Mouse (Mus musculus) cortical plate, adult 2 months (tissue): ENCODE data around the gene Cd300ld3. TPM values are rescaled to one million over a fixed set of nuclear protein-coding genes. Genes with fewer than 3 reads are reported as not detected.
A peak's percentile ranks its signal among the peaks of the same experiment; 100 is the strongest.

ENCODE experiments used
- H3K27ac ChIP-seq: fragments of 200-500 bp; 2 replicates; pipeline ENCODE4 v1.5.1; 2012; ENCODE audit warnings: low read length, control low read depth, inconsistent platforms; ENCODE audit not compliant: insufficient read depth
- H3K4me1 ChIP-seq: fragments of 200-500 bp; 2 replicates; pipeline ENCODE4 v1.6.1; 2011; ENCODE audit warnings: low read length; ENCODE audit not compliant: control insufficient read depth, insufficient read depth
- H3K4me3 ChIP-seq: fragments of 200-500 bp; 2 replicates; pipeline ENCODE4 v1.5.1; 2011; ENCODE audit warnings: mild to moderate bottlenecking, low read length, control low read depth; ENCODE audit not compliant: insufficient read depth
- CTCF ChIP-seq: fragments of 200-500 bp; IDR thresholded peaks from 2 replicates; pipeline ENCODE4 v1.5.1; 2011; ENCODE audit warnings: mild to moderate bottlenecking, control low read depth, low read length; ENCODE audit not compliant: insufficient read depth; ENCODE audit errors: extremely low read depth
- POLR2A ChIP-seq: fragments of 200-500 bp; IDR thresholded peaks from 2 replicates; pipeline ENCODE4 v1.6.1; 2011; ENCODE audit warnings: mild to moderate bottlenecking, low read length, control low read depth; ENCODE audit not compliant: insufficient read depth; ENCODE audit errors: extremely low read depth
- polyA plus RNA-seq: library from polyadenylated mRNA; depleted of rRNA; stranded (reverse); fragments of >200 nt; gene quantifications from 2 replicates; pipeline ENCODE4 v1.2.3, GENCODE M21; 2012

Cd300ld3 gene
- polyA plus RNA-seq, 1 experiment = 1.2 TPM

- H3K27ac ChIP-seq = no peak overlapping the region
- peak; percentile 78 for TF ChIP-seq CTCF
- no peak for TF ChIP-seq POLR2A
- no peaks in the 10 kb centered on the region for H3K4me1 ChIP-seq
- H3K4me3 ChIP-seq = no peak overlapping the region
Observed at GRCm38 (mm10) chr11:115080886-115081285, 32.7 kb upstream of the Cd300ld3 start.

GRCm38 (mm10) chr11:115078680-115079079, 30.5 kb upstream of the Cd300ld3 start:
- no peak overlapping the region for H3K27ac ChIP-seq
- no peaks in the 10 kb centered on the region for H3K4me1 ChIP-seq
- TF ChIP-seq CTCF = no peak
- TF ChIP-seq POLR2A = no peak
- H3K4me3 ChIP-seq = no peak overlapping the region

- H3K4me3 ChIP-seq = no peak overlapping the region
- H3K27ac ChIP-seq = no peak overlapping the region
- H3K4me1 ChIP-seq = peaks cover 2% of the 10 kb centered on the region; the same call in 1 of the 2 replicates
- TF ChIP-seq CTCF (no peak), POLR2A (no peak)
Observed at GRCm38 (mm10) chr11:115077436-115077835, 29.2 kb upstream of the Cd300ld3 start.

GRCm38 (mm10) chr11:115075859-115076258, 27.6 kb upstream of the Cd300ld3 start:
- TF ChIP-seq POLR2A (no peak), CTCF (no peak)
- H3K4me1 ChIP-seq = peaks cover 5% of the 10 kb centered on the region
- no peak overlapping the region for H3K27ac ChIP-seq

GRCm38 (mm10) chr11:115075407-115075806, 27.2 kb upstream of the Cd300ld3 start:
- H3K4me3 ChIP-seq = no peak overlapping the region
- no peak overlapping the region for H3K27ac ChIP-seq
- H3K4me1 ChIP-seq = peaks cover 5% of the 10 kb centered on the region
- no peak for TF ChIP-seq CTCF
- no peak for TF ChIP-seq POLR2A

More at GRCm38 (mm10) chr11:115075859-115076258, 27.6 kb upstream of the Cd300ld3 start:
- no peak overlapping the region for H3K4me3 ChIP-seq

GRCm38 (mm10) chr11:115073002-115073401, 24.8 kb upstream of the Cd300ld3 start:
- TF ChIP-seq CTCF (no peak), POLR2A (no peak)
- H3K27ac ChIP-seq = no peak overlapping the region
- H3K4me3 ChIP-seq = no peak overlapping the region
- H3K4me1 ChIP-seq = peaks cover 5% of the 10 kb centered on the region

GRCm38 (mm10) chr11:115071631-115072294, 23.6 kb upstream of the Cd300ld3 start:
- Histone ChIP-seq H3K4me3 (no peak overlapping the region), H3K4me1 (peaks cover 5% of the 10 kb centered on the region), H3K27ac (no peak overlapping the region)
- TF ChIP-seq POLR2A = no peak
- no peak for TF ChIP-seq CTCF

- H3K27ac ChIP-seq = peak overlapping the region; percentile 57; the same call in 1 of the 2 replicates
- TF ChIP-seq POLR2A (no peak), CTCF (no peak)
Observed at GRCm38 (mm10) chr11:115071015-115071551, 22.9 kb upstream of the Cd300ld3 start.

GRCm38 (mm10) chr11:115066768-115067167, 18.6 kb upstream of the Cd300ld3 start:
- H3K27ac ChIP-seq = no peak overlapping the region
- H3K4me3 ChIP-seq = no peak overlapping the region
- H3K4me1 ChIP-seq = no peaks in the 10 kb centered on the region
- no peak for TF ChIP-seq CTCF
- TF ChIP-seq POLR2A = no peak

More at GRCm38 (mm10) chr11:115071015-115071551, 22.9 kb upstream of the Cd300ld3 start:
- peaks cover 5% of the 10 kb centered on the region for H3K4me1 ChIP-seq
- H3K4me3 ChIP-seq = no peak overlapping the region

GRCm38 (mm10) chr11:115062077-115062476, 13.9 kb upstream of the Cd300ld3 start, which contains the start of gene Cd300e:
Gene Cd300e (minus strand): TSS chr11:115062177.
- no peak within 1 kb of the TSS for H3K4me3 ChIP-seq
- TF ChIP-seq CTCF (no peak), POLR2A (no peak)
- H3K27ac ChIP-seq = no peak within 1 kb of the TSS
- no peaks in the 10 kb centered on the region for H3K4me1 ChIP-seq
